Mouse (Mus musculus) ES-Bruce4 (cell line): Measurements from ENCODE around the gene Elavl2. TPM values are rescaled to one million over a fixed set of nuclear protein-coding genes. Genes with fewer than 3 reads are reported as not detected.

Experiments
- H3K27ac ChIP-seq: 2 replicates; pipeline ENCODE4 v1.5.1; 2012; ENCODE audit warnings: low read length, inconsistent platforms; ENCODE audit not compliant: insufficient read depth
- H3K27me3 ChIP-seq: 2 replicates; pipeline ENCODE4 v1.6.1; 2012; ENCODE audit warnings: mild to moderate bottlenecking, low read length, inconsistent platforms; ENCODE audit not compliant: control insufficient read depth, poor library complexity, insufficient read depth, severe bottlenecking
- H3K36me3 ChIP-seq: 2 replicates; pipeline ENCODE4 v1.6.1; 2012; ENCODE audit warnings: inconsistent platforms, mild to moderate bottlenecking, low read length, moderate library complexity; ENCODE audit not compliant: control insufficient read depth, poor library complexity, insufficient read depth, severe bottlenecking
- H3K4me1 ChIP-seq: one replicate; pipeline ENCODE4 v1.8.1; 2011; ENCODE audit warnings: low read length; ENCODE audit not compliant: control insufficient read depth, insufficient read depth
- H3K4me3 ChIP-seq: 2 replicates; pipeline ENCODE4 v1.5.1; 2011; ENCODE audit warnings: low read depth, mild to moderate bottlenecking, low read length
- H3K9ac ChIP-seq: 2 replicates; pipeline ENCODE4 v1.6.1; 2012; ENCODE audit warnings: low read depth, mild to moderate bottlenecking, inconsistent platforms; ENCODE audit not compliant: poor library complexity, severe bottlenecking
- H3K9me3 ChIP-seq: replicated peaks from 2 replicates; pipeline ENCODE4 v1.6.1; 2012; ENCODE audit warnings: mild to moderate bottlenecking, low read length, inconsistent platforms; ENCODE audit not compliant: control insufficient read depth, poor library complexity, insufficient read depth, severe bottlenecking
- CTCF ChIP-seq: IDR thresholded peaks from one replicate; pipeline ENCODE4 v1.8.1; 2011; ENCODE audit warnings: low read depth, low read length
- EP300 ChIP-seq: IDR thresholded peaks from 2 replicates; pipeline ENCODE4 v1.6.1; 2011; ENCODE audit warnings: low read depth, low read length; ENCODE audit not compliant: insufficient read depth
- POLR2A ChIP-seq: IDR thresholded peaks from one replicate; pipeline ENCODE4 v1.8.1; 2011; ENCODE audit warnings: low read length; ENCODE audit not compliant: insufficient read depth
- polyA plus RNA-seq: library from polyadenylated mRNA; stranded (reverse); fragments of >200 nt; gene quantifications from 2 replicates; pipeline ENCODE4 v1.2.4, GENCODE M21; 2011; ENCODE audit warnings: low read depth; ENCODE audit not compliant: missing spikeins, insufficient read depth, insufficient read length

Elavl2 gene
- polyA plus RNA-seq, 1 experiment = 35.7 TPM

DNA sequence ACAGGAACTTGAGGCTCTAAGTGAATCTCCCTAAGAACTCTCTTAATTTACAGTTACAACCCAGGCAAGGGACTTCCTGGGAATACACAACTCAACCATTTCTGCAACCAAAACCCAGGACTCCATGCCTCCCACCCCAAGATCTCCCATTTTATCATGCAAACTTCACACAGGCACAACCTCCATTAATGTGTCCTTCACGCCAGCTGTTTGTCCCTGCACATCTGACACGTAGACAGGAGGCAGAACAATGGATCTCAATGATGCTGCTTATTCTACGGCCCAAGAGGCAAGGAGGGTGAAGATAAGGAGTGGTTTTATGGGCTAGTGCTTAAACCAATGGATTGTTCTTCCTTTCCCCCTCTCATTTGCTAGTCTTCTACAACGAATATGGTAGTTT, 176.8 kb downstream of the Elavl2 start:
- H3K36me3 ChIP-seq = peaks cover 3% of the 10 kb centered on the region; the same call in 1 of the 2 replicates
- no peak overlapping the region for H3K9ac ChIP-seq
- no peak overlapping the region for H3K4me3 ChIP-seq
- H3K27ac ChIP-seq = no peak overlapping the region
- H3K9me3 ChIP-seq = no peaks in the 10 kb centered on the region
- no peaks in the 10 kb centered on the region for H3K4me1 ChIP-seq
- H3K27me3 ChIP-seq = no peaks in the 10 kb centered on the region
- TF ChIP-seq EP300 (no peak), POLR2A (no peak), CTCF (no peak)

DNA sequence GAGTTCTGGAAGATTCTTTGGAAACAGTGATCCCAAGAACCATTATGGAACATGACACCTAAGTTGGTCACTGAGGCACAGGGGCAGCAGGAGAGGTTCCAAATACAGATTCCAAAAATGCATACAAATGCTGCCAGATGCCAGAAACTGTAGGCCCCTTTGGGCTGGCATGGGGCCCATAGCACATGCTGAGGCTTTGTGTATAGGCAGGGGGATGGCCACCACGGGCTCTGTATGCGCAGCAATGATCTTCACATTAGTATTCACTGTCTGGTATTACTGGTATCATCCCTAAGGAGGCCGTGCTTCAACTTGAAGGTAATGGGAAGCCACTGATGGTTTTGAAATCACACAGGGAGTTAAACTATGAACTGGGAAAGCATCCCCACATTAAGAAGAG, 181.3 kb downstream of the Elavl2 start:
- Histone ChIP-seq H3K9me3 (peaks cover 2% of the 10 kb centered on the region; the same call in 1 of the 2 replicates), H3K9ac (no peak overlapping the region), H3K27me3 (no peaks in the 10 kb centered on the region), H3K27ac (no peak overlapping the region), H3K36me3 (no peaks in the 10 kb centered on the region), H3K4me1 (no peaks in the 10 kb centered on the region), H3K4me3 (no peak overlapping the region)
- no peak for TF ChIP-seq POLR2A
- TF ChIP-seq CTCF = no peak
- TF ChIP-seq EP300 = no peak

GRCm38 (mm10) chr4:91213917-91214316, 186.7 kb downstream of the Elavl2 start:
- H3K4me3 ChIP-seq = no peak overlapping the region
- peaks cover 2% of the 10 kb centered on the region; the same call in 1 of the 2 replicates for H3K9me3 ChIP-seq
- TF ChIP-seq POLR2A (no peak), EP300 (no peak), CTCF (no peak)
- no peak overlapping the region for H3K27ac ChIP-seq
- no peaks in the 10 kb centered on the region for H3K4me1 ChIP-seq
- H3K27me3 ChIP-seq = no peaks in the 10 kb centered on the region
- H3K9ac ChIP-seq = no peak overlapping the region
- H3K36me3 ChIP-seq = no peaks in the 10 kb centered on the region

- Histone ChIP-seq H3K9me3 (no peaks in the 10 kb centered on the region), H3K4me1 (peaks cover 1% of the 10 kb centered on the region), H3K27me3 (no peaks in the 10 kb centered on the region), H3K9ac (no peak overlapping the region), H3K4me3 (no peak overlapping the region), H3K27ac (no peak overlapping the region), H3K36me3 (no peaks in the 10 kb centered on the region)
- TF ChIP-seq CTCF (no peak), EP300 (no peak), POLR2A (no peak)
These were observed 191.9 kb downstream of the Elavl2 start for GRCm38 (mm10) chr4:91208415-91209292.
